Mouse (Mus musculus) MEL (cell line): ENCODE data around the gene Slc1a1.

Experiments
- KAT2A ChIP-seq: conservative IDR thresholded peaks from 2 replicates; pipeline ENCODE4 v1.6.1; 2012; ENCODE audit warnings: low read depth, low read length, improper control_type of control experiment, inconsistent platforms
- MAX ChIP-seq: IDR thresholded peaks from 2 replicates; pipeline ENCODE4 v1.6.1; 2011; ENCODE audit warnings: low read length, improper control_type of control experiment
- MYB ChIP-seq: IDR thresholded peaks from 2 replicates; pipeline ENCODE4 v1.6.1; 2011; ENCODE audit warnings: mild to moderate bottlenecking, low read depth, low read length, improper control_type of control experiment

DNA sequence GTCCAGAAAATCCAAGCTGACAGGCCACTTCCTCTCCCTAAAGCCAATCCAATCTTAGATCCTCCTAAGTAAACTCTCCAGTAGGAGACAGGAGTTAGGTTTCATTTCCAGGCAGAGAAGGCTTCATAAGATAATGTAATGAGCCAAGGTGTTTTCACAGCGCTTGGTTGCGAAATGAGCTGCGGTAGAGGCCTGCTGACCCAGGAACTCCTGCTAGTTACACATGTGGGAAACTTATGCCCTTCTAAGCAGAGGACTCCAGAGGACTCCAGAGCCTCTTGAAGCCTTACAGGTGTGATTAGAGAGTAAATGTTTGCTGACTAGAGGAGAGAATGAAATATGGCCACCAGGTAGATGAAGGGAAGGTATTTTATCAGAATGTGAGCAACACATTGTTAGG lies 15.7 kb downstream of the Slc1a1 start:
- TF ChIP-seq MYB (no peak), KAT2A (no peak), MAX (no peak)
